Mouse (Mus musculus) hindbrain, embryonic 16.5 days (tissue): ENCODE data around the gene H60c. TPM values are rescaled to one million over a fixed set of nuclear protein-coding genes. Genes with fewer than 3 reads are reported as not detected.
"Not testable (repeated sequence)": the region's sequence is repeated elsewhere in the genome, so short reads cannot be mapped to it uniquely, and the experiment has no call there.

Source experiments
- ATAC-seq: fragments of 200-750 bp; cut with Nextera tagmentation; 2 replicates; pipeline ENCODE4 v1.8.0; 2017; ENCODE audit warnings: moderate TSS enrichment, moderate library complexity
- H3K27ac ChIP-seq: fragments of 300-500 bp; sonication (generic); 2 replicates; pipeline ENCODE4 v1.5.1; 2014; ENCODE audit warnings: low read depth, mild to moderate bottlenecking, control low read depth, low read length, moderate library complexity
- H3K27me3 ChIP-seq: fragments of 300-500 bp; sonication (generic); replicated peaks from 2 replicates; pipeline ENCODE4 v1.6.1; 2014; ENCODE audit warnings: low read length; ENCODE audit not compliant: control insufficient read depth, insufficient read depth
- H3K36me3 ChIP-seq: fragments of 300-500 bp; sonication (generic); 2 replicates; pipeline ENCODE4 v1.6.1; 2014; ENCODE audit warnings: mild to moderate bottlenecking, low read length, moderate library complexity, mixed read lengths; ENCODE audit not compliant: control insufficient read depth, insufficient read depth
- H3K4me1 ChIP-seq: fragments of 300-500 bp; sonication (generic); 2 replicates; pipeline ENCODE4 v1.6.1; 2014; ENCODE audit warnings: low read depth, low read length; ENCODE audit not compliant: control insufficient read depth, insufficient read depth
- H3K4me2 ChIP-seq: fragments of 300-500 bp; sonication (generic); 2 replicates; pipeline ENCODE4 v1.6.1; 2014; ENCODE audit warnings: mild to moderate bottlenecking, low read length, control low read depth, moderate library complexity
- H3K4me3 ChIP-seq: fragments of 300-500 bp; sonication (generic); 2 replicates; pipeline ENCODE4 v1.5.1; 2014; ENCODE audit warnings: mild to moderate bottlenecking, low read length, control low read depth, moderate library complexity
- H3K9ac ChIP-seq: fragments of 300-500 bp; sonication (generic); 2 replicates; pipeline ENCODE4 v1.6.1; 2014; ENCODE audit warnings: low read depth, mild to moderate bottlenecking, control low read depth, low read length, moderate library complexity
- H3K9me3 ChIP-seq: fragments of 300-500 bp; sonication (generic); 2 replicates; pipeline ENCODE4 v1.6.1; 2014; ENCODE audit warnings: mild to moderate bottlenecking, low read length, moderate library complexity; ENCODE audit not compliant: control insufficient read depth
- WGBS: fragments of 180-500 bp; shearing (Covaris S2); extraction: QIAGEN DNeasy Blood & Tissue Kit; methylation state at CpG from one replicate; pipeline ENCODE4 v1.1.7; 2014; 5-methylcytosine and 5-hydroxymethylcytosine counted together
- polyA plus RNA-seq: library from polyadenylated mRNA; unstranded; fragments of >200 nt; fragmentation: Nextera tagmentation; extraction: Ambion mirVana; gene quantifications from 2 replicates; pipeline ENCODE4 v1.2.1, GENCODE M21; 2015

H60c gene
- polyA plus RNA-seq, 1 experiment from 2014 or later: not detected

DNA sequence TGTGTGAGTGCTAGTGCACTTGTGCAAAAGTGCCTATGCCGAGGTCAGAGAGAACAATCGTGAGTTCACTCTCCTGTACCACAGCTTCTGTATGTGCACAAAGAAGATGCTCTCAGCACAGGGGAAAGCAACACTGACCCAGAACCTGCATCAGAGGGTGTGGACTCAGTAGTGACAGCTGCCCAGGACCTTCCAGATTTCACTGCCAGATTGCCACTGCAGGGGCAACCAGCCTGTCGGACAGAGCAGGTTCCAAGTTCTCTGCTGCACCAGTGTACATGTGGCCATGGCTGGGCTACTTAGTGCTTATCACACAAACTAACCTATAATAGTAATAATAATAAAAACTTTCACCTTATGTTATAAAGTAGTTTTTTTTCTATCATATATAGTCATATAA is 10.2 kb downstream of the H60c start:
- 96% methylated on average over 3 of the region's 3 CpGs for WGBS
- no peaks in the 10 kb centered on the region for H3K4me1 ChIP-seq

DNA sequence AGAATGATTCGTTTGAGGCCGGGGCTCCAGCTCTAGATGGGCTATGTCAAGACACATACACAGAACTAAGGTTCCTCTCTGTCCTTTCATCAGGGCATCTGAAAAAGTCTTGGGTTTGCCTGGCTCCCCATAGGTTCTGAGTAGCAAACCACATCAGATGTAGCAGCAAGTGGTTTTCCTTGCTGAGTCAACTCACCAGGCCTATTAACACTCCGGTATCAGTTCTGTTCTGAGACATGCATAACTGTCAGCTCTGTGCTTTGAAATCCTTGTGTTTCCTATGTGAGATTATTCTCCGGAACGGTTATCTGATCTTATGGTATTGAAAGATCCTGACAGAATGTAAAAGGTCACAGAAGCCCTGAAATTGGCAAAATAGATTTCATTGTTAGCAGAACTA is 29.1 kb downstream of the H60c start:
- H3K27me3 ChIP-seq, H3K4me2 ChIP-seq, H3K36me3 ChIP-seq, ATAC-seq, H3K4me3 ChIP-seq, H3K27ac ChIP-seq, H3K4me1 ChIP-seq, H3K9ac ChIP-seq, H3K9me3 ChIP-seq: not testable (repeated sequence)
- WGBS: 90% methylated on average over 5 of the region's 5 CpGs

More for the DNA sequence above, 10.2 kb downstream of the H60c start:
- Histone ChIP-seq H3K9me3 (peaks cover 7% of the 10 kb centered on the region), H3K9ac (no peak overlapping the region), H3K4me3 (no peak overlapping the region), H3K4me2 (no peak overlapping the region), H3K36me3 (no peaks in the 10 kb centered on the region), H3K27ac (no peak overlapping the region), H3K27me3 (no peaks in the 10 kb centered on the region)
- ATAC-seq: no peak

DNA sequence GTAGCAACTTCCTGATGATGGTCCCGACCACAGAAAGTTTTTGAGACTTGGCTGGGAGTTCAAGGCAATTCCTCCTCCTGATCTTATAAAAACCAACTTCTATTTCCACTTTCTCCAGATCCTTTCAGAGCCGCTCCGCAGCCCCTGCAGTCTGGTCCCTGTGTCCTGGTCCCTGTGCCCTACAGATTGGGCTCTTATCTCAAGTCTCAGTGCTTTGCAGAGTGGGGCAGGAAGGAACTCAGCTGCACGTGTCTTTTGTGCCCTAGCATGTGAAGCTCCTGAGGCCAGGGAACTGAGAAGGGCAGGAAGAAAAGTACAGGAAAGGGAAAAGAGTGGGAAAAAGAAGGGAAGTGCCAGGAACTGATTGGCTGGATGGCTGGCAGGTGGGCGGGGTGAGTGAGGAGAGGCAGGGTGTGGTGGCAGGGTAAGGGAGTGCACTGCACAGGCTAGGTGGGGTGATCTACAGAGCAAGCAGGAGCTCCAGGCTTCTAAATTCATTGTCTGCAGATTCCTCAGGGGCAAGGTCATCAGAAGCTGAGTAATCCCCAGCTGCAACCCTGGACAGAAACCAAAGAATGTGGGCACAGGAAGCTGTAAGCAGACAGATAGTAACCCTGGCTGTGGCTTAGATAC is 30.8 kb downstream of the H60c start:
- H3K27me3 ChIP-seq: no peaks in the 10 kb centered on the region
- ATAC-seq: no peak
- no peak overlapping the region for H3K4me2 ChIP-seq
- H3K4me1 ChIP-seq: no peaks in the 10 kb centered on the region
- no peak overlapping the region for H3K9ac ChIP-seq
- H3K4me3 ChIP-seq: no peak overlapping the region
- no peak overlapping the region for H3K27ac ChIP-seq
- no peaks in the 10 kb centered on the region for H3K9me3 ChIP-seq
- no peaks in the 10 kb centered on the region for H3K36me3 ChIP-seq
- 77% methylated on average over 5 of the region's 5 CpGs for WGBS

DNA sequence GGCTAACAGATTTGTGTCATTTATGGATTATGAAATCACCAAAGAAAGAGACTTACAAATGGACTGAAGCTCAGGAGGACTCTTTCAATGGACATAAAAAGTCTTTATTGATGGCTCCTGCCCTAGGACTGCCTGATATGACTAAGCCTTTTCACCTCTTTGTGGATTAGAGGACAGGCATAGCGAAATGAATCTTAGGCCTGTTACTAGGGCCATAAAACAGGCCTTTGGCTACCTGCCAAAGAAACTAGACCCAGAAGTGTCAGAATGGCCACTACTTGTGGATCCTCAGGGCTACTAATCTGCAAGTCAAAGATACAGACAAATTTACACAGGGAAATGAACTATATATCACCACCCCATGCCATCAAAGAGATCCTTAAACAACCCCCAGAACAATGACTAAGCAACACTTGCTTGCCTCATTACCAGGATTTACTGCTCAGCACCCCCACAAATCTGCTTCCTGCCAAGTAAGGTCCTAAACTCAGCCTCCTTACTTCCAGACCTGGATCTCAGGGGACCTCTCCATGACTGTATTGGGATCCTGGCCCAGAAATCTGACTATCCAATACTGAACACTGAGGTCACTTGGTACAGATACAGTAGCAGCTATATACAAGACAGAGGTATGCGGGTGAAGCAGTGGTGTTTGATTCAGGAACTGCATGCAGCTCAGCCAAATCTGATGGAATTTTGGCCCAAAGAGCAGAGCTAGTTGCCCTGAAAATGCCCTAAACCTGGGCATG is 39.0 kb downstream of the H60c start:
- Histone ChIP-seq H3K27ac (no peak overlapping the region), H3K4me3 (no peak overlapping the region), H3K9me3 (no peaks in the 10 kb centered on the region), H3K27me3 (no peaks in the 10 kb centered on the region), H3K9ac (no peak overlapping the region), H3K4me1 (no peaks in the 10 kb centered on the region), H3K36me3 (no peaks in the 10 kb centered on the region), H3K4me2 (no peak overlapping the region)
- 74% methylated on average over 2 of the region's 2 CpGs for WGBS
- ATAC-seq: no peak

Other genes with a start within 250 kb of the H60c start
- 75.9 and 87.1 TPM in 2 replicates for gene Ppp1r14c, start 98.3 kb upstream of the H60c start, polyA plus RNA-seq